Mouse (Mus musculus): ENCODE data around the gene Lztr1.

The Lztr1 gene

GRCm38 (mm10) chr16:17508546-17509239, at the start of gene Lztr1:
TSS of gene Lztr1 (plus strand) at chr16:17508688.
- in situ Hi-C loops (cut with MboI, MseI): loop anchor here (10.0 kb wide), 1 partner anchor 754 kb away; no protein-coding TSS in a partner anchor

- in situ Hi-C loops (cut with MboI, MseI): no loop called here
These were observed 48.2 kb upstream of the Lztr1 start for GRCm38 (mm10) chr16:17460254-17460653.

- in situ Hi-C loops (cut with MboI, MseI): no loop called here
These were observed 46.9 kb upstream of the Lztr1 start for GRCm38 (mm10) chr16:17461596-17461995.

- in situ Hi-C loops (cut with MboI, MseI): no loop called here
These were observed 45.3 kb upstream of the Lztr1 start for GRCm38 (mm10) chr16:17463184-17463583.

DNA sequence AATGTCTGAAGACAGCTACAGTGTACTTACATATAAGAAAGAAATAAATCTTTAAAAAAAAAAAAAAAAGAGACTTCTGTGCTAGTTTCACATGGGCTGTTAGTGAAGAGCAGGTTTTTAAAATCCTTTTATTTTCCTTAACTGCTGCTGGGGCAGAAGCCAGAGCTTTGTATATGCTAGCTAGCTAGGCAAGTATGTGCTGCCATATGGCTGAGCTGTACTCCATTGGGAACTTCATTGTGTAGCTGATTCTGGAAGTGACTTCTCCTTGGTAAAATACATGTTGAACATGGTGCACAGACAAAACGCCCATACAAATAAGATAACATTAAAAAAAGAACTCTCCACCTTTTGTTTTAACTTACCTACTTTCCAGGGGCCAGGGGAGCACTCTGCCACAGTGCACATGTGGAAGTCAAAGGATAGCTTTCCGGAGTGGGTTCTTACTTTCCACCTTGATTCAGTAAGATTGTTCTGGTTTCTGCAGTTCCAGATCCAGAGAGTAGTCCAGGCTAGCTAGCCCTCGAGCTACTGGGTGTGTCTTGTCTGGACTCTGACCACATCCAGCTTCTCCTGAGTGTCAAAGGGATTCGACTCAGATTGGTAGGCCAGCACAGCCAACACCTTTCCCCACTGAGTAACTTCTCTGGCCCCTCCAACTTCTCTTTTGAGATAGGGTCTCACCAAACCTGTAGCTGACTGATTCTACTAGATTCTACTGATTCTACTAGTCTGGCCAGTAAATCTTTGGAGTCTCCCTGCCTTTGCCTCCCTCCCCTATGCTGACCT, 41.4 kb upstream of the Lztr1 start:
- in situ Hi-C loops (cut with MboI, MseI): no loop called here

GRCm38 (mm10) chr16:17472498-17472897, 36.0 kb upstream of the Lztr1 start:
- in situ Hi-C loops (cut with MboI, MseI): no loop called here

DNA sequence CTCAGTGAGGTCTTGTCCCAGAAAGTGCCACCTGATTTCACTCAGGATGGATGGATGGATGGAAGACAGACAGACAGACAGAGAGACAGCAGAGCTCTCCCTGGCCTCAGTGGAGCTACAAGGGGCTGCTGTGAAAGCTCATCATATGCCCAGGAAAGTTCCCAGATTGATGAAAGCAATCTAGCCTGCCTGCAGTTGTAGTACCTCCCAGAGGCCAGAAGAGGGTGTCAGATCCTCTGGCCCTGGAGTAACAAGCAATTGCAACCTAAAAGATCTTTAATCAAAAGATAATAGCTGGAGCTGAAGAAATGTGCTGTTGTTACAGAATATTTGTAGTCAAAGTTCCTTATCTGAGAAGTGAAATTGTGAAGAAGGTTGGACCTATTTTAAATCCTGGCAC, 34.4 kb upstream of the Lztr1 start:
- in situ Hi-C loops (cut with MboI, MseI): no loop called here

DNA sequence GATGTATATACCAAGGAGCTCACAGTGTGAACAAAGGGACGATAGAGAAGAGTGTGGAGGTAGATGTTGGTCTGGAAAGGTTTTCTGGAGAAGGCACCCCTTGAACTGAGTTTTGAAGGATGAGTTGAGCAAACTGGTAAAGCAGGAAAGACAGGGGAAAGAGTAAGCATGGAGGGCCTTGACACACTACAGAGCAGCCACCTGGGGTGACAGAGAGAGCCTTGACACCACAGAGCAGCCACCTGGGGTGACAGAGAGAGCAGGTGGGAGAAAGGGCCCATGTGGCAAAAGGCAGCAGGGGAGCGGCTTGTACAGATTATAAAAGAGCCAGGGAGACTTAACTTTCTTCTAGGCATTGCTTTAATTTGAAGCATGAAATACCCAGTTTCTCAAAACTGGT, 33.7 kb upstream of the Lztr1 start:
- in situ Hi-C loops (cut with MboI, MseI): no loop called here

- in situ Hi-C loops (cut with MboI, MseI): no loop called here
These were observed 33.2 kb upstream of the Lztr1 start for GRCm38 (mm10) chr16:17475326-17475725.

GRCm38 (mm10) chr16:17478331-17478943, 30.1 kb upstream of the Lztr1 start:
- in situ Hi-C loops (cut with MboI, MseI): no loop called here

DNA sequence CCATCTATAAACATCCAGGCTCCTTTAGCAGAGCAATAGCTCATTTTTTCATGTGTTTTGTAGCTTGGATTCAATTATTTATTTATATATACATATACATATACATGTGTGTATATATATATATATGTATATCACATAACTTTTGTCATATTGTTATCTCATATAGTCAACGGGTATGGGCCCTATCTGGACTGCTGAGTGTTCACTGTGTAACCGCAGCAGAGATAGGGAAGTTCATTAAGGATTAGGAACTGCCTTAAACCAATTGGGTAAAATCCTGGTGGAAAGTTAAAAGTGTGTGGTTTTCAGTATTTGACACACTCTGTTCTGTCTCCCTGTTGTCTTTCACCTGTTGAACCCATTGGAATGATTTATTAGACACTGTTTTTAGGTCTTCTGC, 27.0 kb upstream of the Lztr1 start:
- in situ Hi-C loops (cut with MboI, MseI): no loop called here

DNA sequence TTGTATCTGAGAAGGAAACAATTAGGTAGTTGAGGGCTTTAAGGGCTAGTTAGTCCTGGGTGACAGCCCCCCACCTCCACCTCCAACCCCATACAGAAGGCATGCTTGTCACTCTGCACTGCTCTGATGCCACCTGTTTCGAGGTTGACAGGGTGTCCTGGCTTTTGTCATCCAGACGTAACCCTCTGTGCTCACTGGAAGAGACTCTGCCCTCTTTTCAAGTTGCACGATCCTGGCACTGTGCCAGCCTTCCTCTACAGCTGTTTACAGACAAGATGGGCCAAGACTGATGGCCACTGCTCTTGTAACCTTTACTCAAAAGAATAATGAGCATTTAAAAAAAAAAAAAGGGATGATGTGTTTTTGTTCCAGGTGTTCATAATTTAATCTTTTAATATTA, 22.0 kb upstream of the Lztr1 start:
- in situ Hi-C loops (cut with MboI, MseI): no loop called here

GRCm38 (mm10) chr16:17488478-17489468, 19.7 kb upstream of the Lztr1 start:
- in situ Hi-C loops (cut with MboI, MseI): no loop called here

- in situ Hi-C loops (cut with MboI, MseI): loop anchor here (10.0 kb wide), 1 partner anchor 885 kb away; the partner anchor contains the start of gene Fgd4
These were observed 18.9 kb upstream of the Lztr1 start, which contains the start of gene Aifm3 for GRCm38 (mm10) chr16:17489469-17490111. TSS of gene Aifm3 (plus strand) at chr16:17489611.

GRCm38 (mm10) chr16:17491154-17491553, 17.3 kb upstream of the Lztr1 start:
- in situ Hi-C loops (cut with MboI, MseI): loop anchor here (10.0 kb wide), 1 partner anchor 886 kb away; the partner anchor contains the start of gene Fgd4

DNA sequence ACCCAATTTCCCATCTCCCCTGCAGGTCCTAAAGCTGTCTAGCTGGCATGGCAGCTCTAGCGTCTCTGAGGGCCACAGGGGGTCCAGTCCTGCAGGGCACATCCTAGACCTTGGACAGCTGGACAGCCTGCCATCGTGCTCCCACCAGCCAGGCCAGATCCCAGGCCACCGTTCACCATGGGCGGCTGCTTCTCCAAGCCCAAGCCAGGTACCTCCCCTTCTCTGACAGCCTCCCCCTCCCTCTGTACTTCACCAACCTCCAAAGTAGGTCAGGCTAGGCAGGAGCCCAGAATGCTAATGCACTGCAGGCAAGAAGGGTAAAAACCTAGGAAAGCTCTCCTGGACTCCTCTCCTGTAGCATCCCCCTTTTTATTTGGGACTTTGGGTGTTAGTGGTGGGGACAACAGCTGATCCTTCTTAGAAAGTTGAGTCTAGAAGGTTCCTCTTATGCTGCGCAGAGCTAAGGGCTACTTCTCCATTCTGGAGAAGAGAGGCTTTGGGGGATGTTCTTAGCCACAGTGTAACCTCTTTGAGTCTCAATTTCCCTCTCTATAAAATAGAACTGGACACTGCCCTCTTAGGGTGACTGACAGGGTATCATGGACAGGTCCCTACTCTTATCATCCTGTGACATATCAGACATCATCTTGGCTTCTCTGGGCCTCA, 16.5 kb upstream of the Lztr1 start:
- in situ Hi-C loops (cut with MboI, MseI): loop anchor here (10.0 kb wide), 1 partner anchor 887 kb away; the partner anchor contains the start of gene Fgd4

DNA sequence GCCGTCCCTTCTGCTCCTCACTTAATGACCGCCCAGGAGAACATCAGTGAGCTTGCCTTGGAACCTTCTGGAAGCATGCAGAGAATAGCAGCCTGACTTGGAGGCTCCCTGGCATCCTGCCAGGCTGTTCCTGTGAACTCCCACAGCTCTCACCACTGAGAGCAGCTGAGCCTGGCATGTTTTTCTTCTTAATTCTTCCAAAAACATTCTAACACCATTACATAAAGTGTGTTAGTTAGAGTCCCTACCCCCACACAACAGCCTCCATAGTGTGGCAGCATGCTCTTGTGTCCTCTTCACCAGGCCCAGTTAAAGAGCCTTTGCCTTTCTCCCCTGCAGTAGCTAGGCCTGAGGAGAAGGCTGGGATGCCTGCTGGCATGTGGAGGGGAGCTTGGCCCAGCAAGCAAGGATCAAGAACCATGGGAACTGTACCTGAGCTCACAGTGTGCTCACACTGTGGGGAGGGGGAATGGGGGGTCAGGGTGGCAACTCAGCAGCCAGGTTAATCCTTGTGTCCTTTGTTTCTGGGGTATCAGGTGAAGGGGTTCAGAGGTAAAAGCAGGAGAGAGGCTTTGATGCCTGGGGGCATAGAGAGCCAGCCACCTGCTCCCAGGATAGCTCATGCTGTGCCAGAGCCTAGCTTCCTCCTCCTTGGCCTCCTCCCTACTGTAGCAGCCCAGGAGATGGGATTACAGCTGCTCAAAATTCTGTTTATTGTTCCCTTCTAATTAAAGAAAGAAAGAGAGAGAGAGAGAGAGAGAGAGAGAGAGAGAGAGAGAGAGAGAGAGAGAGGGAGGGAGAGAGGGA, 11.8 kb upstream of the Lztr1 start:
- in situ Hi-C loops (cut with MboI, MseI): loop anchor here (10.0 kb wide), 1 partner anchor 892 kb away; the partner anchor contains the start of gene Fgd4

GRCm38 (mm10) chr16:17499249-17499883, 9.1 kb upstream of the Lztr1 start:
- in situ Hi-C loops (cut with MboI, MseI): loop anchor here (10.0 kb wide), 1 partner anchor 895 kb away; the partner anchor contains the start of gene Fgd4
